8 mouse cellular contexts compared by ENCODE assay signal in the genomic region with DNA sequence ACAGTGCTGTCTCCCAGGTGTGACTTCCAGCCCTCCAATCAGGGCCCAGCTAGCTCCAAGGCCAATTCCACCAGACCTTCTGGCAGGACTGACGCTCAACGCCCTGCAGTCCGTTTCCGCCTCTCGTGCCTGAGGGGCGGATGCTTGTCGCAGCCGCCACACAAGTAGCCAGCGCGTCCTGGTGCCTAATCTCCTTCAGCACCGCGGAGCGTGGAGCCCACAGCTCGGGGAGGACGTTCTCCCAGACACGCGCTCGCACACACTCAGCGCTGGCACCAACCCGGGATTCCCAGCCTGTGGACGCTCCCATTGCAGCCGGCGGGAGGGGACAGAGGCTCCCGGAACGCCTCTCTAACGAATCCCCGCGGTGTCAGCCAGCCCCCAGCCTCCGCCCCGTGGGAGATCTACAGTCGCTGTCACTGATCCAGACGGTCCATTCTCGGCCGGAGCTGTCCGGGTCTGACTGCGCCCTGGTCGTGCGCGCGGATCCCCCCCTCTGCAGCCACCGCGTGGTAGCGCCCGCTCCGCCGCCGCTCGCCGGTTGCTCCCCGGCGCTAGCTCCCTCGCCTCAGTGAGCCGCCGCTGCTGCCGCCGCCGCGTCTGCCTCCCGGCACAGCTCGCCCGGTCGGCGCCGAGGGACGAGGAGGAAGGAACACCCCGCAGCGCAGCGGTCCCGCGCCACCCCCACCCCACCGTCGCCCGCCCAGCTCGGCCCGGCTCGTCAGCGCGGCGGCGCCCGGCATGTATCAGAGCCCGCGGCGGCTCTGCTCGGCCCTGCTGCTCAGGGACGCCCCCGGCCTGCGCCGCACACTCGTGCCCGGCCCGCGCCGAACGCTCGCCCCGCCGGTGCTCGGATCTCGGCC. TPM values are rescaled to one million over a fixed set of nuclear protein-coding genes. Genes with fewer than 3 reads are reported as not detected.
A peak's percentile ranks its signal among the peaks of the same experiment; 100 is the strongest.
DNase-seq lines count a peak whose midpoint lies in the region; ATAC-seq and TF ChIP-seq lines count a peak whose summit lies in the region.

A gene (plus strand): TSS at position 85 of the 863 bp plus-strand sequence.

- no peak for TF ChIP-seq CTCF in heart, adult 2 months (IDR thresholded peaks at IDR 0.05)

- WGBS in embryonic facial prominence, embryonic 13.5 days: under 1% methylated on average over 84 of the region's 100 CpGs
- under 1% methylated on average over 99 of the region's 100 CpGs for WGBS in heart, adult 2 months
- under 1% methylated on average over 84 of the region's 100 CpGs for WGBS in limb, embryonic 13.5 days
- under 1% methylated on average over 68 of the region's 100 CpGs for WGBS in midbrain, embryonic 16.5 days

- peak within 1 kb of the TSS; percentile 95 for H3K27ac ChIP-seq in embryonic facial prominence, embryonic 13.5 days
- H3K27ac ChIP-seq in heart, adult 2 months: peak within 1 kb of the TSS; percentile 100
- H3K27ac ChIP-seq in limb, embryonic 13.5 days: peak within 1 kb of the TSS; percentile 94
- peak within 1 kb of the TSS; percentile 99 for H3K27ac ChIP-seq in midbrain, embryonic 16.5 days (ENCODE audit: low read length)

- H3K36me3 ChIP-seq in embryonic facial prominence, embryonic 13.5 days: no peaks in the 10 kb centered on the region
- H3K36me3 ChIP-seq in heart, adult 2 months (ENCODE audit: control insufficient read depth, insufficient read depth, low read length): no peaks in the 10 kb centered on the region; the same call in 1 of the 2 replicates
- H3K36me3 ChIP-seq in limb, embryonic 13.5 days: no peaks in the 10 kb centered on the region
- no peaks in the 10 kb centered on the region for H3K36me3 ChIP-seq in midbrain, embryonic 16.5 days (ENCODE audit: control insufficient read depth, insufficient read depth, low read length)

- H3K9ac ChIP-seq in embryonic facial prominence, embryonic 13.5 days: peak within 1 kb of the TSS; percentile 89
- H3K9ac ChIP-seq in heart, adult 2 months (ENCODE audit: low read depth, low read length): peak within 1 kb of the TSS; percentile 91
- H3K9ac ChIP-seq in limb, embryonic 13.5 days: peak within 1 kb of the TSS; percentile 90
- H3K9ac ChIP-seq in midbrain, embryonic 16.5 days (ENCODE audit: low read depth, low read length): peak within 1 kb of the TSS; percentile 95

- peak; percentile 84 for ATAC-seq in embryonic facial prominence, embryonic 13.5 days (ENCODE audit: insufficient number of reproducible peaks, insufficient read depth, low FRiP score, low TSS enrichment, low read depth)
- peak; percentile 90 for ATAC-seq in limb, embryonic 13.5 days (ENCODE audit: low FRiP score, low read depth)
- ATAC-seq in midbrain, embryonic 16.5 days: peak; percentile 94

- H3K4me3 ChIP-seq in embryonic facial prominence, embryonic 13.5 days: peak within 1 kb of the TSS; percentile 92
- peak within 1 kb of the TSS; percentile 57 for H3K4me3 ChIP-seq in heart, adult 2 months
- H3K4me3 ChIP-seq in limb, embryonic 13.5 days: peak within 1 kb of the TSS; percentile 95
- H3K4me3 ChIP-seq in midbrain, embryonic 16.5 days (ENCODE audit: low read depth, low read length): peak within 1 kb of the TSS; percentile 86

- TF ChIP-seq POLR2A in heart, adult 2 months (IDR thresholded peaks at IDR 0.05; ENCODE audit: insufficient read depth, low read depth, low read length): peak; percentile 75

- no peaks in the 10 kb centered on the region for H3K27me3 ChIP-seq in embryonic facial prominence, embryonic 13.5 days
- H3K27me3 ChIP-seq in heart, adult 2 months (ENCODE audit: control insufficient read depth, insufficient read depth, low read length): no peaks in the 10 kb centered on the region
- peaks cover 6% of the 10 kb centered on the region for H3K27me3 ChIP-seq in limb, embryonic 13.5 days
- no peaks in the 10 kb centered on the region for H3K27me3 ChIP-seq in midbrain, embryonic 16.5 days (ENCODE audit: control insufficient read depth, insufficient read depth, low read depth, low read length)

- intact Hi-C loops in heart, adult 2 months (cut with DNase I): loop anchor here (1.0 to 5.0 kb wide), 2 partner anchors 30 to 67 kb away; no protein-coding TSS in a partner anchor

- H3K9me3 ChIP-seq in embryonic facial prominence, embryonic 13.5 days: no peaks in the 10 kb centered on the region
- H3K9me3 ChIP-seq in limb, embryonic 13.5 days: no peaks in the 10 kb centered on the region
- H3K9me3 ChIP-seq in midbrain, embryonic 16.5 days (replicated peaks; ENCODE audit: control insufficient read depth, low read length, poor library complexity, severe bottlenecking): no peaks in the 10 kb centered on the region

- DNase-seq in 3134 (ENCODE audit: extremely low read depth, insufficient read length, low spot score): peak; percentile 92
- DNase-seq in adrenal gland, postnatal 36 days: peak; percentile 91
- peak; percentile 91 to 93 for DNase-seq in heart, adult 2 months
- peak; percentile 87 to 88 for DNase-seq in kidney, adult 8-10 months
- DNase-seq in spleen, postnatal 10 days (ENCODE audit: low spot score in 2 of 2): peak; percentile 90 to 91

- H3K4me1 ChIP-seq in embryonic facial prominence, embryonic 13.5 days: peaks cover 34% of the 10 kb centered on the region
- peaks cover 1% of the 10 kb centered on the region for H3K4me1 ChIP-seq in heart, adult 2 months (ENCODE audit: control insufficient read depth, insufficient read depth, low read length)
- H3K4me1 ChIP-seq in limb, embryonic 13.5 days: peaks cover 28% of the 10 kb centered on the region
- H3K4me1 ChIP-seq in midbrain, embryonic 16.5 days (ENCODE audit: control insufficient read depth, insufficient read depth, low read length): peaks cover 21% of the 10 kb centered on the region

- peaks cover 2% of the 10 kb centered on the region; the same call in 1 of the 2 replicates for H3K79me2 ChIP-seq in heart, adult 2 months (replicated peaks; ENCODE audit: control insufficient read depth, insufficient read depth, low read length)

- H3K4me2 ChIP-seq in embryonic facial prominence, embryonic 13.5 days: peak within 1 kb of the TSS; percentile 68
- H3K4me2 ChIP-seq in limb, embryonic 13.5 days (replicated peaks): peak within 1 kb of the TSS; percentile 79
- peak within 1 kb of the TSS; percentile 70 for H3K4me2 ChIP-seq in midbrain, embryonic 16.5 days (ENCODE audit: low read length)

- TF ChIP-seq EP300 in heart, adult 2 months (IDR thresholded peaks at IDR 0.05; ENCODE audit: insufficient read depth, low read depth, low read length): peak; percentile 91

RNA-seq across cellular contexts. Expression of the gene that starts here (rescaled TPM):
- total RNA-seq in adrenal gland, postnatal 36 days (2021): 10 to 100 TPM; 18.4 to 31.1 TPM
- 9.6 and 9.9 TPM in 2 replicates for polyA plus RNA-seq in embryonic facial prominence, embryonic 13.5 days (2015; fragmentation: Nextera tagmentation; extraction: Ambion mirVana)
- 10 to 100 TPM; 39.4 to 45.1 TPM for total RNA-seq in heart, adult 2 months (2021)
- polyA plus RNA-seq in heart, adult 2 months (2012; rRNA removed): 23.2 and 28.9 TPM in 2 replicates
- polyA plus RNA-seq in limb, embryonic 13.5 days (2015; fragmentation: Nextera tagmentation; extraction: Ambion mirVana): 10.0 and 10.4 TPM in 2 replicates
- polyA plus RNA-seq in midbrain, embryonic 16.5 days (2015; fragmentation: Nextera tagmentation; extraction: Ambion mirVana): 29.0 and 30.8 TPM in 2 replicates

Comparison
In these comparisons a context has a peak if more than half of its experiments do, and no peak if none do; other contexts are left out.
1. Peak in every context shown above with its lines: DNase-seq, ATAC-seq, H3K4me3 ChIP-seq and H3K27ac ChIP-seq.